8 mouse cellular contexts compared by ENCODE assay signal in genomic region chr17:23592208-23592925, GRCm38 (mm10). TPM values are rescaled to one million over a fixed set of nuclear protein-coding genes. Genes with fewer than 3 reads are reported as not detected.
A peak's percentile ranks its signal among the peaks of the same experiment; 100 is the strongest.
DNase-seq lines count a peak whose midpoint lies in the region; ATAC-seq lines count a peak whose summit lies in the region.

No protein-coding gene starts in this region.

- DNase-seq in adipocyte (ENCODE audit: low spot score): peak; percentile 63
- DNase-seq in embryo, embryonic 10 days (ENCODE audit: low spot score): peak; percentile 99
- peak; percentile 92 for DNase-seq in gastrocnemius, postnatal 10 days
- peak; percentile 93 for DNase-seq in induced T-regulatory cell, adult 2 months (ENCODE audit: low read depth)
- DNase-seq in left cerebral cortex, adult 9 months (ENCODE audit: low spot score in 2 of 2): peak; percentile 93 to 97
- peak; percentile 98 for DNase-seq in right cerebral cortex, postnatal 14 days
- DNase-seq in urinary bladder, postnatal 36 days (ENCODE audit: low spot score in 2 of 2): peak; percentile 88 to 94

- ATAC-seq in megakaryocyte progenitor cell, adult 5-6 weeks (replicated peaks; ENCODE audit: poor library complexity): peak; percentile 99

RNA-seq across cellular contexts. Expression of gene Zfp13, which starts 6.9 kb away (rescaled TPM):
- 1 to 10 TPM; 6.6 to 7.0 TPM for total RNA-seq in gastrocnemius, postnatal 10 days (2021)
- 0.37 TPM in 1 of 2 replicates, not detected in the other for total RNA-seq in megakaryocyte progenitor cell, adult 5-6 weeks (2015)
- 0.92 and 1.3 TPM in 2 replicates for total RNA-seq in megakaryocyte progenitor cell, adult 5-6 weeks (2017)

RNA-seq across cellular contexts. Expression of gene Zscan10, which starts 8.3 kb away (rescaled TPM):
- not detected for total RNA-seq in gastrocnemius, postnatal 10 days (2021)
- not detected in 2 replicates for total RNA-seq in megakaryocyte progenitor cell, adult 5-6 weeks (2015)
- not detected in 2 replicates for total RNA-seq in megakaryocyte progenitor cell, adult 5-6 weeks (2017)

RNA-seq across cellular contexts. Expression of gene Zfp213, which starts 28.3 kb away (rescaled TPM):
- 1 to 10 TPM; 3.3 to 4.1 TPM for total RNA-seq in gastrocnemius, postnatal 10 days (2021)
- total RNA-seq in megakaryocyte progenitor cell, adult 5-6 weeks (2015): 3.6 and 5.3 TPM in 2 replicates
- 6.5 and 9.2 TPM in 2 replicates for total RNA-seq in megakaryocyte progenitor cell, adult 5-6 weeks (2017)

RNA-seq across cellular contexts. Expression of gene Mmp25, which starts 52.7 kb away (rescaled TPM):
- total RNA-seq in gastrocnemius, postnatal 10 days (2021): under 1 TPM; 0.35 to 0.43 TPM
- 1.3 and 1.4 TPM in 2 replicates for total RNA-seq in megakaryocyte progenitor cell, adult 5-6 weeks (2015)
- total RNA-seq in megakaryocyte progenitor cell, adult 5-6 weeks (2017): 0.42 and 1.4 TPM in 2 replicates

Comparison
In these comparisons a context has a peak if more than half of its experiments do, and no peak if none do; other contexts are left out.
1. Peak in every context shown above with its lines: DNase-seq and ATAC-seq.